Comparison of ENCODE assay signal across 13 mouse cellular contexts in genomic region chr9:52368080-52368479, GRCm38 (mm10).
"Had no signal": no experiment of that assay in that cellular context is flagged by ENCODE, and none has a peak within 500 bp of the region (broad histone marks: within the 10 kb centered on the region; RNA-seq: fewer than 3 reads in every experiment).

No protein-coding gene starts in this region.

- H3K9me3 ChIP-seq: limb, embryonic 13.5 days; midbrain, embryonic 13.5 days; neural tube, embryonic 15.5 days had no signal

- H3K9ac ChIP-seq: limb, embryonic 13.5 days; liver, embryonic 14.5 days; midbrain, embryonic 13.5 days; neural tube, embryonic 15.5 days had no signal

- H3K36me3 ChIP-seq: limb, embryonic 13.5 days; midbrain, embryonic 13.5 days; neural tube, embryonic 15.5 days had no signal

- H3K27ac ChIP-seq: limb, embryonic 13.5 days; liver, embryonic 14.5 days; midbrain, embryonic 13.5 days; neural tube, embryonic 15.5 days; stomach, postnatal 0 days had no signal

- ATAC-seq: intestine, postnatal 0 days; lung, postnatal 0 days had no signal

- H3K27me3 ChIP-seq: limb, embryonic 13.5 days; midbrain, embryonic 13.5 days; neural tube, embryonic 15.5 days had no signal

- H3K4me1 ChIP-seq: limb, embryonic 13.5 days had no signal

- H3K4me2 ChIP-seq: limb, embryonic 13.5 days; midbrain, embryonic 13.5 days; neural tube, embryonic 15.5 days had no signal

- DNase-seq: kidney, adult 8-10 months; kidney, postnatal 25 days; lung, adult 2 months; lung, postnatal 36 days; right cerebral cortex, adult 18-20 months; thymus, postnatal 14 days had no signal

- H3K4me3 ChIP-seq: limb, embryonic 13.5 days; midbrain, embryonic 13.5 days; neural tube, embryonic 15.5 days had no signal
